In genomic region chr16:29666991-29667701, GRCm38 (mm10) we compare ENCODE assay signal across 14 mouse cellular contexts.
A peak's percentile ranks its signal among the peaks of the same experiment; 100 is the strongest.
DNase-seq lines count a peak whose midpoint lies in the region; ATAC-seq lines count a peak whose summit lies in the region.
"Had no signal": no experiment of that assay in that cellular context is flagged by ENCODE, and none has a peak within 500 bp of the region (broad histone marks: within the 10 kb centered on the region; RNA-seq: fewer than 3 reads in every experiment).

No protein-coding gene starts in this region.

- DNase-seq in ZHBTc4 (ENCODE audit: low read depth, low spot score): peak; percentile 34
- DNase-seq in embryonic facial prominence, embryonic 10.5 days (ENCODE audit: low spot score): peak; percentile 62
- DNase-seq in thymus, postnatal 25 days: no peak
- DNase-seq in liver, embryonic 11.5 days (ENCODE audit: low spot score): no peak
- DNase-seq in adrenal gland, adult 2 months: no peak
- DNase-seq: adrenal gland, postnatal 25 days; cerebellum, adult 9-10 months; kidney, postnatal 10 days; spleen, adult 18-20 months; thymus, postnatal 14 days had no signal

- no peaks in the 10 kb centered on the region for H3K9me3 ChIP-seq in embryonic facial prominence, embryonic 10.5 days
- H3K9me3 ChIP-seq in hindbrain, embryonic 13.5 days: no peaks in the 10 kb centered on the region
- no peaks in the 10 kb centered on the region for H3K9me3 ChIP-seq in midbrain, embryonic 15.5 days
- H3K9me3 ChIP-seq in liver, embryonic 11.5 days (ENCODE audit: control insufficient read depth, low read length): no peaks in the 10 kb centered on the region
- H3K9me3 ChIP-seq: heart, embryonic 13.5 days had no signal

- H3K27ac ChIP-seq in embryonic facial prominence, embryonic 10.5 days (replicated peaks): peak overlapping the region; percentile 76
- no peak overlapping the region for H3K27ac ChIP-seq in hindbrain, embryonic 13.5 days
- no peak overlapping the region for H3K27ac ChIP-seq in midbrain, embryonic 15.5 days
- H3K27ac ChIP-seq in liver, embryonic 11.5 days (ENCODE audit: low read depth, low read length): no peak overlapping the region
- H3K27ac ChIP-seq: heart, embryonic 13.5 days had no signal

- H3K4me1 ChIP-seq in embryonic facial prominence, embryonic 10.5 days: peaks cover 30% of the 10 kb centered on the region
- peaks cover 14% of the 10 kb centered on the region for H3K4me1 ChIP-seq in hindbrain, embryonic 13.5 days (replicated peaks)
- H3K4me1 ChIP-seq in midbrain, embryonic 15.5 days: peaks cover 10% of the 10 kb centered on the region; the same call in 1 of the 2 replicates
- H3K4me1 ChIP-seq in liver, embryonic 11.5 days (replicated peaks; ENCODE audit: control insufficient read depth, insufficient read depth, low read length): no peaks in the 10 kb centered on the region

- peak; percentile 45; the same call in 1 of the 2 replicates for ATAC-seq in hindbrain, embryonic 13.5 days (ENCODE audit: low FRiP score)
- ATAC-seq in midbrain, embryonic 15.5 days (replicated peaks): peak; percentile 70; the same call in 1 of the 2 replicates
- no peak for ATAC-seq in liver, embryonic 11.5 days (replicated peaks; ENCODE audit: low FRiP score)
- ATAC-seq: lung, postnatal 0 days had no signal

- H3K9ac ChIP-seq in hindbrain, embryonic 13.5 days: no peak overlapping the region
- no peak overlapping the region for H3K9ac ChIP-seq in midbrain, embryonic 15.5 days
- H3K9ac ChIP-seq in liver, embryonic 11.5 days (ENCODE audit: low read depth, low read length): no peak overlapping the region
- H3K9ac ChIP-seq: heart, embryonic 13.5 days had no signal

- 0 out of 2 replicates have a peak overlapping the region, but pooled peaks have one; percentile 0 for H3K4me2 ChIP-seq in hindbrain, embryonic 13.5 days
- no peak overlapping the region for H3K4me2 ChIP-seq in midbrain, embryonic 15.5 days
- H3K4me2 ChIP-seq in liver, embryonic 11.5 days: no peak overlapping the region
- H3K4me2 ChIP-seq: heart, embryonic 13.5 days had no signal

- 5% methylated on average over 17 of the region's 17 CpGs for WGBS in embryonic facial prominence, embryonic 10.5 days
- WGBS in hindbrain, embryonic 13.5 days: 5% methylated on average over 17 of the region's 17 CpGs
- 4% methylated on average over 17 of the region's 17 CpGs for WGBS in midbrain, embryonic 15.5 days
- 47% methylated on average over 17 of the region's 17 CpGs for WGBS in liver, embryonic 11.5 days

- peaks cover 82% of the 10 kb centered on the region for H3K27me3 ChIP-seq in embryonic facial prominence, embryonic 10.5 days (replicated peaks; ENCODE audit: low read depth, poor library complexity, severe bottlenecking)
- H3K27me3 ChIP-seq in hindbrain, embryonic 13.5 days: peaks cover 94% of the 10 kb centered on the region
- peaks cover 74% of the 10 kb centered on the region for H3K27me3 ChIP-seq in midbrain, embryonic 15.5 days (replicated peaks)
- H3K27me3 ChIP-seq in liver, embryonic 11.5 days (replicated peaks; ENCODE audit: control insufficient read depth, insufficient read depth, low read length): no peaks in the 10 kb centered on the region

- peak overlapping the region; percentile 20; the same call in 1 of the 2 replicates for H3K4me3 ChIP-seq in embryonic facial prominence, embryonic 10.5 days
- H3K4me3 ChIP-seq in hindbrain, embryonic 13.5 days: no peak overlapping the region
- H3K4me3 ChIP-seq in midbrain, embryonic 15.5 days: no peak overlapping the region
- no peak overlapping the region for H3K4me3 ChIP-seq in liver, embryonic 11.5 days (ENCODE audit: low read depth, low read length)
- H3K4me3 ChIP-seq: heart, embryonic 13.5 days had no signal

- H3K36me3 ChIP-seq in embryonic facial prominence, embryonic 10.5 days (replicated peaks): no peaks in the 10 kb centered on the region
- no peaks in the 10 kb centered on the region for H3K36me3 ChIP-seq in hindbrain, embryonic 13.5 days
- H3K36me3 ChIP-seq in midbrain, embryonic 15.5 days (replicated peaks): no peaks in the 10 kb centered on the region
- H3K36me3 ChIP-seq in liver, embryonic 11.5 days (ENCODE audit: control insufficient read depth, insufficient read depth, low read length): no peaks in the 10 kb centered on the region
- H3K36me3 ChIP-seq: heart, embryonic 13.5 days had no signal

Comparison
In these comparisons a context has a peak if more than half of its experiments do, and no peak if none do; other contexts are left out.
1. DNase-seq: peak in ZHBTc4 (single experiment) and embryonic facial prominence, embryonic 10.5 days (single experiment); none in thymus, postnatal 25 days (single experiment), liver, embryonic 11.5 days (single experiment) and adrenal gland, adult 2 months (single experiment).